Mouse (Mus musculus) kidney, adult 2 months (tissue): ENCODE data around the gene Sctr.

ENCODE experiments used
- CTCF ChIP-seq: fragments of 200-500 bp; conservative IDR thresholded peaks from 2 replicates; pipeline ENCODE4 v1.5.1; 2011; ENCODE audit warnings: low read depth, mild to moderate bottlenecking, control low read depth, low read length, moderate library complexity, mixed read lengths; ENCODE audit not compliant: insufficient read depth, insufficient read length
- POLR2A ChIP-seq: fragments of 200-500 bp; IDR thresholded peaks from one replicate; pipeline ENCODE4 v1.6.1; 2011; ENCODE audit warnings: low read depth, low read length, control low read depth

DNA sequence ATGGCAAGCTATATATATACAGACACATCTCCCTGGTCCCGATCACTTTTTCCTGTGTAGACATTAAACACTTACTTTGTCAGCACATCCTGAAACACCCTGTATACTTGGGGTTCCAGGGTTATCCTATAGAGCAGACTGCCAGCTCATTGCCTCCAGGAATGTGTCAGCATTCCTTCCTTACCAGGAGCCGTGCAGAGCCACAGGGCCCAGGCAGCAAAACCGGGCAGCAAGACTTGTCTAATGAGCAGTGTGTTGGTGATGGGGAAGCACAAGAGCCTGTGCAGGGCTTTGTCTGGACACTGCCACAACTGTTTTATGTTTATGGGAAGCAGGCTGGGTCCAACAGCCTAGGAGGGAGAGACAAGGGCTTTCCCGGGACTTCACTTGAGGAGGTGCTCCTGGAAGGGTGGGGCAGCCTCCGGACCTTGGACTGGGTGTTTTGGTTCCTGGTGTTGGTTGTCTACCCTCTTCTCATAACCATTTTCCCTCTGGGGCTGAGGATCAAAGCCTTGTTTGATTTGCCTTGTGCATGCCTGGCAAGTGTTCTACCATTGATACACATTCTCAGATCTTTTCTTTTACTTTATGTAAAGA, 77.3 kb downstream of the Sctr start:
- TF ChIP-seq CTCF (no peak), POLR2A (no peak)
